Mouse (Mus musculus) spleen, postnatal 4 days (tissue): ENCODE data around the gene Oxct2a.
A peak's percentile ranks its signal among the peaks of the same experiment; 100 is the strongest.
"Not testable (repeated sequence)": the region's sequence is repeated elsewhere in the genome, so short reads cannot be mapped to it uniquely, and the experiment has no call there.

ENCODE experiments used
- DNase-seq, 2 experiments: peaks; one replicate each; pipeline ENCODE4 v3.0.0; 2022; ENCODE audit warnings: low spot score in 2 of 2

Gene Oxct2a

DNA sequence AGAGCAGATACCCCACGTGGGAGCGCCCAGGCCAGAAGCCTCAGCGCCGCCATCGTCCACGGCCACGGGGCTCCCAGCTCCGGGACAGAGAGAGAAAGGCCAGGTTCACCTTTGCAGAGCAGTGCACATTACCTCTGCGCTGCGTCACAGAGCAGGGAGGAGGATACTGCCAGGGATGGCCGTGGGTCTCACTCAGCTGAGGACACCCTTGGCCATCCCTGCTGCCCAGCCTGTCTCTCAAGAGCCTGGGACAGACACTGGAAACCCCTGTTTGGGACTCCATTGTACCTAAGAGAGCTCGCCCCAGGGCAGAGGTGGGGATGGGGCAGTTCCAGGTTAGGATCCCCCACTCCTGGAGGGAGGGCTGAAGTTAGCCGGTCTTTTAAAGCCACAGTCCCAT is at the start of gene Oxct2a:
Gene Oxct2a (minus strand): TSS at position 101 of the 400 bp plus-strand sequence.
- no peak for DNase-seq

DNA sequence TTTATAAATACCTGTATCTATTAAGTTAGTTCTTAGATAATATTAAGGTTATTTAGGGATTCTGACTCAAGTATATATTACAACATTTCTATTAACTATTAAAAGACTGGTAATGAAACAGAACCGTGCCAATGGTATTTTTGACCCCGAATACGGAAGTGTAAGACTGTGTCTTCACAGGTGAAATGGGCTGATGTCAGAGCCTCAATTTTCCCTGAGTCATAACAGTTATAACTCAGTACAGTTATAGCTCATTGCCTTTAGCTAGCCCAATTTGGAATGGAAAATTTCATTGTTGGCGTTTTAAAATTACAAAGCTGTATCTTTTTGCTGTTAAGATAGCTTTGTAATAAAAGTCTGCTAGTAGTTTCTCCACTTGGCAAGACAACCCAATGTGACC is 40.1 kb upstream of the Oxct2a start:
- no peak for DNase-seq

DNA sequence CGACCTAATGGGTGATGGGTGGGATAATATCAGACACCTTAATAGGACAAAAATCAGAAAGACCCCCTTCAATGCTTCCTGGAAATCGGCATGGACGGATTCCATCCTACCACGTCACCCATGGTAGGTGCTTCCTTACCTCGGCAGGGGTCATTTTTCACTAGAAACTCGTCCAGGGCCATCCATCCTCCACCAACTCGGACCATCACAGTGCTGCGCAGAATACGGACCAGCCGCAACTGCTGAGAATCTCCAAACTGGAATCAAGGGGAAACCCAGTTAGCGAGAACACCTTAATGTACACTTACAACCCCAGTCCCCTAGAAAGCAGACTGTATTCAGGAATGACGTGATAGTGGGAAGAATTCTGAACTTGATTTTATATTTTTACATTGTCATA is 37.3 kb upstream of the Oxct2a start:
- no peak for DNase-seq

GRCm38 (mm10) chr4:123358613-123359012 is 35.2 kb upstream of the Oxct2a start:
- no peak for DNase-seq

GRCm38 (mm10) chr4:123355941-123356340 is 32.5 kb upstream of the Oxct2a start:
- DNase-seq, result no peak

DNA sequence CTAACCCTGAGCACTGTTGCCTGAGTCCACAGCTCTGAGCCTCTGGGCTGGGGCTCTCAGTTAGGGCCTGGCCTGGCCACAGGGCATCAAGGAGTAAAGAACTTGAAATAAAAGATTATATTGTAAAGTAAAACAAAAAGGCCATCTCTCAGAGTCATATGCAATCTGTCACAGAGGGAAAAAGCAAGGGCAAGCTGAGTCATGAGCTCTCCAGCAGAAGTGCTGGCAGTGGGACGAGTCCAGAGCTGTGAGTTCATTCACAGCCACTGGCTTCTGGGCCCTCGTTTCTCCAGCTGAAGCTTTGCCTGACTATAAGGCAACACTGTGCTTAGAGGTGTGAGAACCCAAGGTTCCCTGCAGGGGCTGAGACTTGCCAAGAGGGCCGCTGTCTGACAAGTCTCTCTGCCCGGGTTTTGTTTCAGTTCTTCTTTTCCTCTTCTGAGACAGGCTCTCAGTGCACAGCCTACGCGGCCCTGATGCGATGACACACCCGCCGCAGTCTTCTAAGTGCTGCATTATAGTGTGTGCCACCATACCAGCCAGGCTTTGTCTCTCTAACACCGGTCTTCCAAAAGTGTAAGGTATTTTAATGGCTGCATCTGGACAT is 29.9 kb upstream of the Oxct2a start:
- DNase-seq, result no peak

- no peak for DNase-seq
Observed at GRCm38 (mm10) chr4:123343471-123343789, 20.0 kb upstream of the Oxct2a start.

- DNase-seq, result peak; percentile 59 to 83
Observed at GRCm38 (mm10) chr4:123342642-123343470, 19.4 kb upstream of the Oxct2a start, which contains the start of gene Bmp8a. TSS of gene Bmp8a (minus strand) at chr4:123343252.

GRCm38 (mm10) chr4:123342091-123342641 is 18.7 kb upstream of the Oxct2a start:
- no peak for DNase-seq

GRCm38 (mm10) chr4:123340232-123340631 is 16.8 kb upstream of the Oxct2a start:
- DNase-seq, result no peak

DNA sequence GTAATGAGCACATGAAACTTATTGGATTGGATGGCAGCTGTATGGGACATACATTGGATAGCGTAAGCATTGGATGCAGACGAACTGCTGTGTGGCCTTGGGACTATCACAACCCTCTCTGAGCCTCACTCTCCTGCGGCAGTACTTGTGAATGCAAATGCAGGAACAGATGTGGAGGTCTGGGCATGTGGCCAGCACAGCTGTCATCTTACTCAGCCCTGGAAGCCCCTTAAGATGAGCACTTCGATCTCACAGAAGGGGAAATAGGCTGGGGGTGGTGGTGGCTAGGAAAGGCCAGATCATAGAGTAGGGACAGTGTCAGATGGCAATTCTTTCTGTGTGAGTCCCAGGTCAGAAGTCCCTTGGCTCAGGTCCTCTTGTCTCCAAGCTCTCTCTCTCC is 14.3 kb upstream of the Oxct2a start:
- DNase-seq, result no peak

DNA sequence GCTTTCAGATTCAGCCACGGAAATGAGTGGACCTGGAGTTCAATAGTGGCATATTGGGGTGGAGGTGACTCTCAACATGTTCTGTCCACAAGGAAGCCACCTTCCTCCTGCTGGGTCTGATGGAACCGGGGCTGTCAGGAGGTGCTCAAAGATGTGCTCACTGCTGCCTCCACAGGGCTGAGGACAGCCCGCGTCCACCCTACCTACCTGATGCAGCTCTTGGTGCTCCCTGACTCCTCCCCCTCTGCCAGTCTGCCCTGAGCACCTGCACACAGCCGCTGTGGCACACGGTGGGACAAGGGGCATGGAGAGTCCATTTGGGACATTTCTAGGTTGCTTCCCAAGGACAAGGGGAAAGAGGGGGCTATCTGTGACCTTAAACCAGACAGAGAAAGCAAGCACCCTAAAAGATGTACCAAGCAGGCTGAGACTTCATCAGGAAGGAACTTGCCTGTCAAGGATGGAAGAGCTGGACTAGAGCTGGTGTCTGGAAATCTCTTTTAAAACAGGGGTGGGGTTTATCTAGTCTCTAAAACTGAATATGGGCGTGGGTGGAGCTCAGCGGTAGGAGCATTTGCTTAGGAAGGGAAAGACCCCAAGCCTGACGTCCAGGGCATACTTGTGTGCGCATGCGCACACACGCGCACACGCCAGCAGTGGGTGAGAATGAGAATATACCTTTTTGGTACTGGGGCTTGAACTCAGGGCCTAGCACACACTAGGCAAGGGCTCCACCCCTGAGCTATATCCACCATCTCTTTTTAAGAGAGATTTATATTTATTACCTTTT is 12.6 kb upstream of the Oxct2a start:
- no peak for DNase-seq

DNA sequence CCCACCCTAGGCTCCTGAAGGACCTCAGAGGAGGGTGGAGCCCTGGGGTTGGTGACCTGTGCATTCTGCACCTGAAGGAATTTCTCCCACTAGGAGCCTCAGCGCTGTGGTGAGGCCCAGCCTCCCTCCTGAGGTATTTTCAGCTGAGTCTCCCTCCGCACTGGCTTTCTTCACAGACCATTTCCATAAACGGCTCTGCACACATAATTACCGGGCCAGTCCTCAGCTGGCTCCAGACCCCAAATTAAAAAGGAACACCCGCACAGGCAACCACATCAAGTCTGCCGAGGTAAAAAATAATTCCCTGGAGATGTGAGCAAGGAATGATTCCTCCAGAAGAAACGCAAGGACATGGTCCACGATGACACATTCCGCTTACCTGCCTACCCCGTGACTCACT is 11.8 kb upstream of the Oxct2a start:
- not testable (repeated sequence) for DNase-seq

DNA sequence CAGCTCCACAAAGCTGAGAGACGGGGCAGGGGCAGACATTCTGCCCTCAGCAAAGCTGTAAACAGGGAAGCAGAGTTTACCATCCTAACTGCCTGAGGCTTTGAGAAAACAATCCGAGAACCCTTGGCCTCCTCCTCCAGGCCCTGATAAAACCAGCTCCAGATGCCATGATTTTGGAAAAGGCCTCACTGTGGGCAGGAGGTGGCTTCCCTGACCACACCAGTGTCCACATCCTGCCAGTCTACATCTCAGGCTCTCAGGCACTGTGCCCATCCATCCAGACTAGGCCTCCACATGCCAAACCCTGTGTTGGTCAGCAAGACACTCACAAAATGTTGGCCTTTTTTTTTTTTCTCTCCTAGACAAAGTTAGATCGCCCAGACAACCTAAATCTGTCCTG is 10.7 kb upstream of the Oxct2a start:
- no peak for DNase-seq

- no peak for DNase-seq
Observed at GRCm38 (mm10) chr4:123333151-123333550, 9.7 kb upstream of the Oxct2a start.

DNA sequence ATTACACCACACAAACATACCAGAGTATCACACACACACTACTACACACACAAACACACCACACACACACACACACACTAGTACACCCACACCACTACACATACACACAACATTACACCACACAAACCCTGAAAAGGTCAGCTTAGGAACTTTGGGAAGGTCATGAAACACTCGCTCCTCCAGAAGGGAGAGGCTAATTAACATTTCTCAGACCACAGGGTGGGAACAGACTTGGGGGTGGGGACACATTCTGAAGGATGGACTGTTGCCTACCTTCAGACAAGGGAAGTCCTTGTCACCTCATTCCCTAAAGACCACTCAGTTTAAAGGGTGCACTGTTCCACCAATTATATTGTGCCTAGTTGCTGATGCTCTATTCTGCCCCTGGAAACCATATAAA is 8.5 kb upstream of the Oxct2a start:
- DNase-seq, result not testable (repeated sequence)

- no peak for DNase-seq
Observed at GRCm38 (mm10) chr4:123331326-123331725, 7.9 kb upstream of the Oxct2a start.

DNA sequence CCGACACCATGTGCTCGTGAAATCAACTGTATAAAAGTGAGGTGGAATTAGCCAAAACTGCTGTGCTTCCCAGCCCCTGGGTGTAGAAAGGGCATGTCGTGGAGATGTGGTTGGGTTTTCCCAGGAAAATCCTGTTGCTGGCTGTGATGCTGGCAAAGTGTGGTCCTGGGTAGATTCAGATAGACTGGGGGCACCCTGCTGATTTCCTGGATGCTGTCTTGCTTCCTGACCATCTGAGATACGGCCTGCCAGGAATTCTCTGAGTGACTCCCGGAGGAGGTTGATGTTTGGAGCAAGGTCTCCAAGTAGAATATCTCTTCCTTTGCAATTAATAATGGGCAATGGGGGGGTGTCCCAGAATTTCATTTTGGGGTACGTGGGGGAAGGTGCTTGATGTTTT is 5.5 kb upstream of the Oxct2a start:
- no peak for DNase-seq

GRCm38 (mm10) chr4:123327630-123328029 is 4.2 kb upstream of the Oxct2a start:
- no peak for DNase-seq

- no peak for DNase-seq
Observed at GRCm38 (mm10) chr4:123326087-123326486, 2.7 kb upstream of the Oxct2a start.

- DNase-seq, result not testable (repeated sequence)
Observed at GRCm38 (mm10) chr4:123322910-123323309, 524 bp downstream of the Oxct2a start.

GRCm38 (mm10) chr4:123314497-123314896 is 8.9 kb downstream of the Oxct2a start:
- DNase-seq, result no peak
